Mouse (Mus musculus): ENCODE data around the gene Acat2.

DNA sequence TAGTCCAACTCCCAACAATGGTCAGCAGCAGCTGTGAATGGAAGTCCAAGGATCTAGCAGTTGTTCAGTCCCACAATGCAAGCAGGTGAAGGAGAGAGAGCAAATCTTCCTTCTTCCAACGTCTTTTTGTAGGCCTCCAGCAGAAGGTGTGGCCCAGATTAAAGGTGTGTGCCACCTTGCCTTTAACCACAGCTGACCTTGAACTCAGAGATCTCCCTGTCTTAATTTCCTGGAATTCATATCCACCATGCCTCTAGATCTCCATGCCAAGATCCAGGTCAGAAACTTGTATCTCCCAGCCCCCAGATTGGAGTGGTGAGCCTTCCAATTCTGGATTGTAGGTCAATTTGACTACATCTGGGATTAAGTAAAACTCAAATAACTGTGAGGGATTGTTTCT lies 33.5 kb upstream of the Acat2 start, which contains the start of gene Wtap:
- TF ChIP-seq CTCF (IDR thresholded peaks at IDR 0.05; ENCODE audit: extremely low read depth, insufficient read length, insufficient replicate concordance, low read depth, low read length): no peak
- TF ChIP-seq POLR2A (IDR thresholded peaks at IDR 0.05; ENCODE audit: low read depth, low read length): no peak
